Mouse (Mus musculus) embryonic facial prominence, embryonic 10.5 days (tissue): ENCODE results near the gene Olfr644. TPM values are rescaled to one million over a fixed set of nuclear protein-coding genes. Genes with fewer than 3 reads are reported as not detected.

ENCODE experiments used
- DNase-seq: peaks from one replicate; pipeline ENCODE4 v3.0.0-alpha.2; 2017; ENCODE audit warnings: low spot score
- H3K27ac ChIP-seq: fragments of 300-500 bp; sonication (generic); replicated peaks from 2 replicates; pipeline ENCODE4 v1.5.1; 2016; ENCODE audit warnings: mild to moderate bottlenecking
- H3K27me3 ChIP-seq: fragments of 300-500 bp; sonication (generic); replicated peaks from 2 replicates; pipeline ENCODE4 v1.6.1; 2016; ENCODE audit warnings: low read depth, mild to moderate bottlenecking; ENCODE audit not compliant: poor library complexity, severe bottlenecking
- H3K36me3 ChIP-seq: fragments of 300-500 bp; sonication (generic); replicated peaks from 2 replicates; pipeline ENCODE4 v1.6.1; 2016; ENCODE audit warnings: mild to moderate bottlenecking, moderate library complexity
- H3K4me1 ChIP-seq: fragments of 300-500 bp; sonication (generic); 2 replicates; pipeline ENCODE4 v1.6.1; 2016
- H3K4me3 ChIP-seq: fragments of 300-500 bp; sonication (generic); 2 replicates; pipeline ENCODE4 v1.5.1; 2016; ENCODE audit warnings: mild to moderate bottlenecking, moderate library complexity
- H3K9me3 ChIP-seq: fragments of 300-500 bp; sonication (generic); 2 replicates; pipeline ENCODE4 v1.6.1; 2016; ENCODE audit warnings: mild to moderate bottlenecking
- polyA plus RNA-seq: library from polyadenylated mRNA; unstranded; fragments of >200 nt; fragmentation: Nextera tagmentation; extraction: Ambion mirVana; gene quantifications from 2 replicates; pipeline ENCODE4 v1.2.1, GENCODE M21; 2016

The Olfr644 gene
- polyA plus RNA-seq, 1 experiment from 2014 or later, result not detected

- Histone ChIP-seq H3K4me3 (no peak within 1 kb of the TSS), H3K9me3 (no peaks in the 10 kb centered on the region), H3K4me1 (no peaks in the 10 kb centered on the region), H3K27ac (no peak within 1 kb of the TSS), H3K27me3 (no peaks in the 10 kb centered on the region), H3K36me3 (no peaks in the 10 kb centered on the region)
- no peak for DNase-seq
Measured at GRCm38 (mm10) chr7:104017203-104017602, 54.5 kb downstream of the Olfr644 start, which contains the start of gene Olfr639. Gene Olfr639, minus strand, starts transcription at chr7:104017303.

Other genes with a start within 250 kb of the Olfr644 start
- 53.2 and 94.1 TPM in 2 replicates for gene Hbb-bs, start 243.8 kb downstream of the Olfr644 start, polyA plus RNA-seq
- gene Hbb-bh2, start 231.3 kb downstream of the Olfr644 start, polyA plus RNA-seq, result 0.29 TPM in 1 of 2 replicates, not detected in the other
- gene Hbb-bh1, start 228.7 kb downstream of the Olfr644 start, polyA plus RNA-seq, result 2,995 and 3,161 TPM in 2 replicates
- gene Hbb-y, start 218.7 kb downstream of the Olfr644 start, polyA plus RNA-seq, result 6,247 and 7,270 TPM in 2 replicates
- not detected in 2 replicates for gene Olfr66, start 185.6 kb downstream of the Olfr644 start, polyA plus RNA-seq
- not detected in 2 replicates for gene Olfr64, start 177.4 kb downstream of the Olfr644 start, polyA plus RNA-seq
- not detected in 2 replicates for gene Olfr65, start 168.4 kb downstream of the Olfr644 start, polyA plus RNA-seq
- gene Olfr631, start 143.0 kb downstream of the Olfr644 start, polyA plus RNA-seq, result not detected in 2 replicates
- gene Olfr632, start 137.5 kb downstream of the Olfr644 start, polyA plus RNA-seq, result not detected in 2 replicates
- gene Olfr633, start 127.4 kb downstream of the Olfr644 start, polyA plus RNA-seq, result 0.05 TPM in 1 of 2 replicates, not detected in the other
- 0.02 TPM in 1 of 2 replicates, not detected in the other for gene Olfr635, start 100.7 kb downstream of the Olfr644 start, polyA plus RNA-seq
- not detected in 2 replicates for gene Olfr638, start 73.1 kb downstream of the Olfr644 start, polyA plus RNA-seq
- gene Olfr639, start 54.6 kb downstream of the Olfr644 start, polyA plus RNA-seq, result 0.02 TPM in 1 of 2 replicates, not detected in the other
- not detected in 2 replicates for gene Olfr640, start 46.3 kb downstream of the Olfr644 start, polyA plus RNA-seq
- gene Olfr641, start 36.4 kb downstream of the Olfr644 start, polyA plus RNA-seq, result not detected in 2 replicates
- not detected in 2 replicates for gene Olfr642, start 19.2 kb downstream of the Olfr644 start, polyA plus RNA-seq
- not detected in 2 replicates for gene 4930516K23Rik, start 10.4 kb downstream of the Olfr644 start, polyA plus RNA-seq
- not detected in 2 replicates for gene Olfr645, start 13.6 kb upstream of the Olfr644 start, polyA plus RNA-seq
- not detected in 2 replicates for gene Olfr646, start 33.0 kb upstream of the Olfr644 start, polyA plus RNA-seq
- gene Ubqln5, start 58.0 kb upstream of the Olfr644 start, polyA plus RNA-seq, result not detected in 2 replicates
- gene Olfr643, start 65.5 kb upstream of the Olfr644 start, polyA plus RNA-seq, result not detected in 2 replicates
- not detected in 2 replicates for gene Ubqln3, start 71.4 kb upstream of the Olfr644 start, polyA plus RNA-seq
- gene Ubqlnl, start 78.7 kb upstream of the Olfr644 start, polyA plus RNA-seq, result not detected in 2 replicates
- not detected in 2 replicates for gene Olfm5, start 93.0 kb upstream of the Olfr644 start, polyA plus RNA-seq
- 0.30 and 0.36 TPM in 2 replicates for gene Olfr648, start 111.5 kb upstream of the Olfr644 start, polyA plus RNA-seq
- gene Olfr649, start 124.1 kb upstream of the Olfr644 start, polyA plus RNA-seq, result not detected in 2 replicates
- gene Trim6, start 146.9 kb upstream of the Olfr644 start, polyA plus RNA-seq, result 6.1 and 7.6 TPM in 2 replicates
- gene Trim34a, start 172.6 kb upstream of the Olfr644 start, polyA plus RNA-seq, result 0.54 and 0.69 TPM in 2 replicates
- gene Trim5, start 216.2 kb upstream of the Olfr644 start, polyA plus RNA-seq, result 0.16 TPM in 1 of 2 replicates, not detected in the other
- gene Trim12a, start 243.6 kb upstream of the Olfr644 start, polyA plus RNA-seq, result 1.5 and 1.7 TPM in 2 replicates